Mouse (Mus musculus): Measurements from ENCODE around the gene Crygs. TPM values are rescaled to one million over a fixed set of nuclear protein-coding genes. Genes with fewer than 3 reads are reported as not detected.

Crygs gene
- polyA plus RNA-seq, 1 experiment from 2014 or later, result not detected

GRCm38 (mm10) chr16:22775471-22775985, 35.8 kb downstream of the Crygs start:
- no peak for ATAC-seq
- no peak overlapping the region for H3K9ac ChIP-seq (replicated peaks; ENCODE audit: low read depth)
- H3K4me2 ChIP-seq (replicated peaks; ENCODE audit: low read depth, low read length), result no peak overlapping the region
- H3K4me1 ChIP-seq (ENCODE audit: insufficient read depth, low read depth, low read length), result no peaks in the 10 kb centered on the region
- 77% methylated on average over 5 of the region's 5 CpGs for WGBS
- TF ChIP-seq CTCF (IDR thresholded peaks at IDR 0.05) (no peak), EP300 (IDR thresholded peaks at IDR 0.05) (no peak)
- DNase-seq (ENCODE audit: low spot score), result no peak
- no peak overlapping the region for H3K27ac ChIP-seq (ENCODE audit: low read length)
- H3K27me3 ChIP-seq (replicated peaks; ENCODE audit: insufficient read depth, low read length), result no peaks in the 10 kb centered on the region
- no peaks in the 10 kb centered on the region for H3K36me3 ChIP-seq (ENCODE audit: insufficient read depth, low read length)
- no peaks in the 10 kb centered on the region for H3K9me3 ChIP-seq (ENCODE audit: low read length)
- H3K4me3 ChIP-seq (ENCODE audit: low read depth, low read length), result no peak overlapping the region

GRCm38 (mm10) chr16:22768661-22769060, 42.7 kb downstream of the Crygs start:
- Histone ChIP-seq H3K4me3 (ENCODE audit: low read depth, low read length) (no peak overlapping the region), H3K4me1 (ENCODE audit: insufficient read depth, low read depth, low read length) (no peaks in the 10 kb centered on the region), H3K9ac (replicated peaks; ENCODE audit: low read depth) (no peak overlapping the region), H3K36me3 (ENCODE audit: insufficient read depth, low read length) (no peaks in the 10 kb centered on the region), H3K9me3 (ENCODE audit: low read length) (no peaks in the 10 kb centered on the region), H3K27ac (ENCODE audit: low read length) (no peak overlapping the region), H3K4me2 (replicated peaks; ENCODE audit: low read depth, low read length) (no peak overlapping the region), H3K27me3 (replicated peaks; ENCODE audit: insufficient read depth, low read length) (no peaks in the 10 kb centered on the region)
- TF ChIP-seq EP300 (IDR thresholded peaks at IDR 0.05) (no peak), CTCF (IDR thresholded peaks at IDR 0.05) (no peak)
- 57% methylated on average over 8 of the region's 8 CpGs for whole genome bisulfite sequencing
- ATAC-seq (no peak), DNase-seq (ENCODE audit: low spot score) (no peak)

GRCm38 (mm10) chr16:22767405-22767804, 44.0 kb downstream of the Crygs start:
- H3K27ac ChIP-seq (ENCODE audit: low read length), result no peak overlapping the region
- no peaks in the 10 kb centered on the region for H3K27me3 ChIP-seq (replicated peaks; ENCODE audit: insufficient read depth, low read length)
- H3K9me3 ChIP-seq (ENCODE audit: low read length), result no peaks in the 10 kb centered on the region
- H3K4me1 ChIP-seq (ENCODE audit: insufficient read depth, low read depth, low read length), result no peaks in the 10 kb centered on the region
- ATAC-seq, result no peak
- H3K4me3 ChIP-seq (ENCODE audit: low read depth, low read length), result no peak overlapping the region
- DNase-seq (ENCODE audit: low spot score), result no peak
- no peak overlapping the region for H3K9ac ChIP-seq (replicated peaks; ENCODE audit: low read depth)
- TF ChIP-seq CTCF (IDR thresholded peaks at IDR 0.05) (peak; percentile 26), EP300 (IDR thresholded peaks at IDR 0.05) (no peak)
- WGBS, result 85% methylated on average over 3 of the region's 3 CpGs
- H3K4me2 ChIP-seq (replicated peaks; ENCODE audit: low read depth, low read length), result no peak overlapping the region
- no peaks in the 10 kb centered on the region for H3K36me3 ChIP-seq (ENCODE audit: insufficient read depth, low read length)

- no peak overlapping the region for H3K9ac ChIP-seq (replicated peaks; ENCODE audit: low read depth)
- H3K27me3 ChIP-seq (replicated peaks; ENCODE audit: insufficient read depth, low read length), result no peaks in the 10 kb centered on the region
- no peaks in the 10 kb centered on the region for H3K4me1 ChIP-seq (ENCODE audit: insufficient read depth, low read depth, low read length)
- peak; percentile 58 for ATAC-seq
- no peak for DNase-seq (ENCODE audit: low spot score)
- no peak overlapping the region for H3K4me3 ChIP-seq (ENCODE audit: low read depth, low read length)
- no peaks in the 10 kb centered on the region for H3K36me3 ChIP-seq (ENCODE audit: insufficient read depth, low read length)
- TF ChIP-seq CTCF (IDR thresholded peaks at IDR 0.05), result no peak
- TF ChIP-seq EP300 (IDR thresholded peaks at IDR 0.05), result no peak
- 74% methylated on average over 16 of the region's 16 CpGs for WGBS
- no peak overlapping the region for H3K4me2 ChIP-seq (replicated peaks; ENCODE audit: low read depth, low read length)
- no peak overlapping the region for H3K27ac ChIP-seq (ENCODE audit: low read length)
- H3K9me3 ChIP-seq (ENCODE audit: low read length), result no peaks in the 10 kb centered on the region
Observed at GRCm38 (mm10) chr16:22766738-22767211, 44.6 kb downstream of the Crygs start.

- Histone ChIP-seq H3K27me3 (replicated peaks; ENCODE audit: insufficient read depth, low read length) (no peaks in the 10 kb centered on the region), H3K36me3 (ENCODE audit: insufficient read depth, low read length) (no peaks in the 10 kb centered on the region), H3K27ac (ENCODE audit: low read length) (no peak overlapping the region), H3K4me3 (ENCODE audit: low read depth, low read length) (no peak overlapping the region), H3K4me1 (ENCODE audit: insufficient read depth, low read depth, low read length) (no peaks in the 10 kb centered on the region), H3K4me2 (replicated peaks; ENCODE audit: low read depth, low read length) (no peak overlapping the region), H3K9me3 (ENCODE audit: low read length) (no peaks in the 10 kb centered on the region), H3K9ac (replicated peaks; ENCODE audit: low read depth) (no peak overlapping the region)
- no peak for DNase-seq (ENCODE audit: low spot score)
- 77% methylated on average over 7 of the region's 7 CpGs for WGBS
- TF ChIP-seq EP300 (IDR thresholded peaks at IDR 0.05) (no peak), CTCF (IDR thresholded peaks at IDR 0.05) (no peak)
- ATAC-seq, result no peak
Observed at GRCm38 (mm10) chr16:22765531-22765930, 45.8 kb downstream of the Crygs start.

Other genes with a start within 250 kb of the Crygs start
- gene Dgkg, start 154.4 kb downstream of the Crygs start, polyA plus RNA-seq (2015; fragmentation: Nextera tagmentation; extraction: Ambion mirVana), result 0.96 and 1.2 TPM in 2 replicates
- 15.3 and 16.0 TPM in 2 replicates for gene Tbccd1, start 46.1 kb upstream of the Crygs start, polyA plus RNA-seq (2015; fragmentation: Nextera tagmentation; extraction: Ambion mirVana)
- 82.8 and 86.9 TPM in 2 replicates for gene Dnajb11, start 46.3 kb upstream of the Crygs start, polyA plus RNA-seq (2015; fragmentation: Nextera tagmentation; extraction: Ambion mirVana)
- gene Ahsg, start 79.7 kb upstream of the Crygs start, polyA plus RNA-seq (2015; fragmentation: Nextera tagmentation; extraction: Ambion mirVana), result 1.6 and 3.0 TPM in 2 replicates
- 0.30 and 0.35 TPM in 2 replicates for gene Fetub, start 106.8 kb upstream of the Crygs start, polyA plus RNA-seq (2015; fragmentation: Nextera tagmentation; extraction: Ambion mirVana)
- gene Hrg, start 139.5 kb upstream of the Crygs start, polyA plus RNA-seq (2015; fragmentation: Nextera tagmentation; extraction: Ambion mirVana), result 0.06 and 0.07 TPM in 2 replicates
- gene Kng2, start 217.9 kb upstream of the Crygs start, polyA plus RNA-seq (2015; fragmentation: Nextera tagmentation; extraction: Ambion mirVana), result 0.42 and 1.0 TPM in 2 replicates
- gene Kng1, start 246.3 kb upstream of the Crygs start, polyA plus RNA-seq (2015; fragmentation: Nextera tagmentation; extraction: Ambion mirVana), result 0.47 and 0.74 TPM in 2 replicates